Mouse (Mus musculus): ENCODE measurements around the gene Rsph14. TPM values are rescaled to one million over a fixed set of nuclear protein-coding genes. Genes with fewer than 3 reads are reported as not detected.

Gene Rsph14
- not detected for total RNA-seq (2021)
- long read RNA-seq, experiment 1, partial matches to known transcripts = 0 of 1 reads
- long read RNA-seq, experiment 1, other reads (novel, unspliced or antisense) = 1 of 1 reads
- long read RNA-seq, experiment 2, partial matches to known transcripts = 0 of 1 reads
- long read RNA-seq, experiment 2, other reads (novel, unspliced or antisense) = 1 of 1 reads

GRCm38 (mm10) chr10:75032395-75032794 lies at the start of gene Rsph14:
Rsph14 (minus strand) TSS chr10:75032586.
- TF ChIP-seq CTCF (IDR thresholded peaks at IDR 0.05) = no peak
- no peak within 1 kb of the TSS for H3K27ac ChIP-seq
- intact Hi-C loops (cut with DNase I) = loop anchor here (1.0 kb wide), 1 partner anchor 39 kb away; no protein-coding TSS in a partner anchor
- DNase-seq (ENCODE audit: extremely low spot score in 1 of 2, low spot score in 2 of 2) = peak; percentile 78 to 85
- H3K4me3 ChIP-seq = peak within 1 kb of the TSS; percentile 20; the same call in 1 of the 2 replicates

GRCm38 (mm10) chr10:75078174-75079128 lies 46.1 kb upstream of the Rsph14 start:
- H3K4me3 ChIP-seq = no peak overlapping the region
- TF ChIP-seq CTCF (IDR thresholded peaks at IDR 0.05) = no peak
- no peak overlapping the region for H3K27ac ChIP-seq
- no peak for DNase-seq (ENCODE audit: extremely low spot score in 1 of 2, low spot score in 2 of 2)
- intact Hi-C loops (cut with DNase I) = no loop called here

GRCm38 (mm10) chr10:75075665-75076064 lies 43.3 kb upstream of the Rsph14 start:
- no peak overlapping the region for H3K27ac ChIP-seq
- intact Hi-C loops (cut with DNase I) = no loop called here
- H3K4me3 ChIP-seq = no peak overlapping the region
- DNase-seq (ENCODE audit: extremely low spot score in 1 of 2, low spot score in 2 of 2) = no peak
- no peak for TF ChIP-seq CTCF (IDR thresholded peaks at IDR 0.05)

GRCm38 (mm10) chr10:75070281-75070976 lies 38.0 kb upstream of the Rsph14 start:
- H3K4me3 ChIP-seq = no peak overlapping the region
- intact Hi-C loops (cut with DNase I) = no loop called here
- no peak for DNase-seq (ENCODE audit: extremely low spot score in 1 of 2, low spot score in 2 of 2)
- H3K27ac ChIP-seq = no peak overlapping the region
- TF ChIP-seq CTCF (IDR thresholded peaks at IDR 0.05) = no peak

GRCm38 (mm10) chr10:75068624-75069328 lies 36.4 kb upstream of the Rsph14 start:
- no peak overlapping the region for H3K4me3 ChIP-seq
- no peak for TF ChIP-seq CTCF (IDR thresholded peaks at IDR 0.05)
- intact Hi-C loops (cut with DNase I) = loop anchor here (10.0 kb wide), 1 partner anchor 46 kb away; no protein-coding TSS in a partner anchor
- peak overlapping the region; percentile 12 for H3K27ac ChIP-seq
- DNase-seq (ENCODE audit: extremely low spot score in 1 of 2, low spot score in 2 of 2) = no peak

- no peak overlapping the region for H3K27ac ChIP-seq
- TF ChIP-seq CTCF (IDR thresholded peaks at IDR 0.05) = no peak
- no peak overlapping the region for H3K4me3 ChIP-seq
- intact Hi-C loops (cut with DNase I) = loop anchor here (10.0 kb wide), 1 partner anchor 47 kb away; no protein-coding TSS in a partner anchor
- DNase-seq (ENCODE audit: extremely low spot score in 1 of 2, low spot score in 2 of 2) = no peak
Observed at GRCm38 (mm10) chr10:75068086-75068485, 35.7 kb upstream of the Rsph14 start.

- no peak overlapping the region for H3K27ac ChIP-seq
- intact Hi-C loops (cut with DNase I) = loop anchor here (10.0 kb wide), 1 partner anchor 47 kb away; no protein-coding TSS in a partner anchor
- no peak for TF ChIP-seq CTCF (IDR thresholded peaks at IDR 0.05)
- DNase-seq (ENCODE audit: extremely low spot score in 1 of 2, low spot score in 2 of 2) = no peak
- H3K4me3 ChIP-seq = no peak overlapping the region
Observed at GRCm38 (mm10) chr10:75067446-75067845, 35.1 kb upstream of the Rsph14 start.

- no peak overlapping the region for H3K27ac ChIP-seq
Observed at GRCm38 (mm10) chr10:75065691-75066090, 33.3 kb upstream of the Rsph14 start.

GRCm38 (mm10) chr10:75063301-75063965 lies 31.0 kb upstream of the Rsph14 start:
- no peak for TF ChIP-seq CTCF (IDR thresholded peaks at IDR 0.05)
- peak overlapping the region; percentile 87 for H3K4me3 ChIP-seq
- H3K27ac ChIP-seq = peak overlapping the region; percentile 53; the same call in 1 of the 2 replicates
- intact Hi-C loops (cut with DNase I) = loop anchor here (10.0 kb wide), 1 partner anchor 51 kb away; no protein-coding TSS in a partner anchor
- DNase-seq (ENCODE audit: extremely low spot score in 1 of 2, low spot score in 2 of 2) = no peak

More at GRCm38 (mm10) chr10:75065691-75066090, 33.3 kb upstream of the Rsph14 start:
- intact Hi-C loops (cut with DNase I) = loop anchor here (10.0 kb wide), 1 partner anchor 49 kb away; no protein-coding TSS in a partner anchor
- no peak overlapping the region for H3K4me3 ChIP-seq
- TF ChIP-seq CTCF (IDR thresholded peaks at IDR 0.05) = no peak
- DNase-seq (ENCODE audit: extremely low spot score in 1 of 2, low spot score in 2 of 2) = no peak

GRCm38 (mm10) chr10:75062621-75063020 lies 30.2 kb upstream of the Rsph14 start:
- intact Hi-C loops (cut with DNase I) = loop anchor here (10.0 kb wide), 1 partner anchor 52 kb away; no protein-coding TSS in a partner anchor
- peak overlapping the region; percentile 87 for H3K4me3 ChIP-seq
- H3K27ac ChIP-seq = no peak overlapping the region
- no peak for DNase-seq (ENCODE audit: extremely low spot score in 1 of 2, low spot score in 2 of 2)
- TF ChIP-seq CTCF (IDR thresholded peaks at IDR 0.05) = no peak
